Mouse (Mus musculus): ENCODE measurements around the gene Syt1.

DNA sequence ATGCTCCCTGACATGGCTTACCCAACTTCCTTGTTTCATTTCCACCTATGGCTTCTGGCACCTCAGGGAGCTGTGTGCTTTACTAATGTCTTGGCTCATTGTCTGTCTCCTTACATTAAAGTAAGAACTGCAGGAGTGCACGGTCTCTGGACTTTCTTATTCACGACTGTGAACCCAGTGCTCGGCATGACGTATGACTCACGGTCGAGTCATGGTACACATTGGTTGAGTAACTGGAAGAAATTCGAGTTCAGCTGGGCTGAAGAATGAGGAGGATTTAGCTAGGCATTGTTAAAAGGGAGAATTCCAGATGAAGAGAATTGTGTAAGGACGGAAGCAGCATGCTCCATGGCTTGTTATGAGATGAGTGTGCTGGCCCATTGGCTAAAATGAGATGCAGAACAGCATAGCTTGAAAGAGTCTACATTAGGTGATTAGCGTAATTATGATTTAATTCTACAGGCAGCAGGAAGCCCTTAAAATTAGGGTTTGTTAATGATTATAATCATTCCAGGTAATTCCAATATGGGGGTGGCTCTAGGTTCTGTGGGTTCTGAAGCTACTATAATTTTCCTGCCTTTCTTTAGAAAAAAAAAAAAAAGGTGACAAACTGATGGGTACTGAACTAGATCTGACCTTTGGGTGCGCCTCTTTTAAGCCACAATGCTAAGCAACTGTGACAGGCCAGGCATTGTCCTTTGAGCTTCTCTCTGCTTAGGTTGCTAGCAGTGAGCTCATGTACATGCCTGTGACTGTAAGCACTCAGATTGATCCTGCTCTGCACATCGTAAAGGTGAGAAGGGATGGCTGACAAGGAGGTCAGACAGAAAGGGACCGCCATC is 429.0 kb downstream of the Syt1 start:
- TF ChIP-seq POLR2A (IDR thresholded peaks at IDR 0.05; ENCODE audit: low read depth, low read length) (no peak), CTCF (IDR thresholded peaks at IDR 0.05; ENCODE audit: borderline replicate concordance, insufficient read depth, low read length) (no peak)

All from embryonic fibroblast, embryonic 13.5 days (primary cell).